Mouse (Mus musculus) splenic B cell, adult 2 months (primary cell): ENCODE data around the gene Tbx6.
A peak's percentile ranks its signal among the peaks of the same experiment; 100 is the strongest.

Experiments
- DNase-seq: peaks from one replicate; pipeline ENCODE4 v3.0.0-alpha.2; 2011; ENCODE audit warnings: low read depth, low spot score
- H3K27me3 ChIP-seq: 2 replicates; pipeline ENCODE4 v1.6.1; 2012; ENCODE audit warnings: mild to moderate bottlenecking, low read length, moderate library complexity, mixed read lengths; ENCODE audit not compliant: control insufficient read depth, poor library complexity, insufficient read depth, severe bottlenecking
- H3K36me3 ChIP-seq: 2 replicates; pipeline ENCODE4 v1.6.1; 2012; ENCODE audit warnings: mild to moderate bottlenecking, low read length, moderate library complexity, mixed read lengths; ENCODE audit not compliant: control insufficient read depth, poor library complexity, insufficient read depth, severe bottlenecking

Tbx6 gene

DNA sequence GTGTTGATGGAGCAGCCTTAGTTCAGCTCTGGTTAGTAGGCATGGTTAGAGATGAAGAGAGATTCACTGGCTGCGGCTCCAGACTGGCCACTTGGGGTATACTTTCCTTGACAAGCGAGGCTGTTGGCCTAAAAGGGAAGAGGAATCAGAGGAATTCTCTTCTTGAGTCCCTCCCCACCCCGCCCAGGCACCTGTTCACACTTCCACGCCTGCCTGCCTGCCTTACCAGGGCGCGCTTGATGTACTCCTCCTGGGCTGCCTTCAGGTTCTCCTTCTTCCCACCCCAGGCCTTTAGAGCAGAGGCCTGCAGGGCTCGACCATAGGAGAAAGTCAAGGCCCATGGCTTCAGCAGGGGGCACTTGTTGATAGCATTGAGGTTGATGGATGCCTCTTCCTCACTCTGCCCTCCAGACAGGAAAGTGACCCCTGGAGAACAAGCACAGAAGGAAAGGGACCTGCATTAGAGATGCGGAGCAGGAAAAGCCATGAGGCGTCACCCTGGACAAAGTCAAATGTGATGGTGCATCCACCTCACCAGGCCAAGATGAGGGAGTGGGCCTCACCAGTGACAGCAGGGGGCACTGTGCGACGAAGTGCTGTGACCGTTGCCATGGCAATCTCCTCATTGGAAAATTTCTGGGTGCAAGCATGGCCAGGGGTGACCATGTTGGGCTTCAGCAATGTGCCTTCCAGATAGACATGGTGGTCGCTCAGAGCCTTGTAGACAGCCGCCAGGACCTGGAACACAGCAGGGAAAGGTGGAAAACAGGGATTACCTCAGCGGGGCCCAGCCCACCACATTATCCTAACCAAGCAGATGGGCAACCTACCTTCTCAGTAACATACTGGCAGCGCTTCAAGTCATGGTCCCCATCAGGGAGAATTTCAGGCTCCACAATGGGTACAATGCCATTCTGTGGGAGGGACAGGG lies 14.4 kb downstream of the Tbx6 start:
- no peaks in the 10 kb centered on the region for H3K27me3 ChIP-seq
- peaks cover 6% of the 10 kb centered on the region for H3K36me3 ChIP-seq
- no peak for DNase-seq

DNA sequence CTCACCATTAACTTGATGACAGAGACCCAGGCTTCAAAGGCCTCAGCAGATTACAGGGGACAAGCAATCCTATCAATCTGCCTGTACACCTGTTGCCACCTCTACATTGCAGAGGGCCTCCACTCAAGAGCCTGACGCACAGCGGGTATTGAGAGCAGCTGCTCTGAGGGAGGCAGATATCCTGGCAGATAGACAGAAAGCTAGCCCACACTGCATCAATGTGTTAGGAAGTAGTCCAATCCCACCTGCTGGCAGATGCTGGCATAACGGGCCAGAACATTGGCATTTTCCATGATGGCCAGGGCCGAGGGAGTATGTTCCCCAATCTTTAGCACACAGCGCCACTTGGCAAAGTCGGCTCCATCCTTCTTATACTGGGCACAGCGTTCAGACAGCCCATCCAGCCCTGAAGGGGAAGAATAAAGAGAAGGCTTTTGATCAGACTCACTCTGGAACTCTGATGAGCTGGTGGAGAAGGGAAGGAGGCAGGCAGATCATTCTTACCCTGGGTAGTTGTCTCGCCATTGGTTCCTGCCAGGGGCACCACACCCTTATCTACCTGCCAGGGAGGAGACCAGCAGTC lies 15.2 kb downstream of the Tbx6 start:
- no peaks in the 10 kb centered on the region for H3K27me3 ChIP-seq
- peak; percentile 55 for DNase-seq
- H3K36me3 ChIP-seq: peaks cover 6% of the 10 kb centered on the region

DNA sequence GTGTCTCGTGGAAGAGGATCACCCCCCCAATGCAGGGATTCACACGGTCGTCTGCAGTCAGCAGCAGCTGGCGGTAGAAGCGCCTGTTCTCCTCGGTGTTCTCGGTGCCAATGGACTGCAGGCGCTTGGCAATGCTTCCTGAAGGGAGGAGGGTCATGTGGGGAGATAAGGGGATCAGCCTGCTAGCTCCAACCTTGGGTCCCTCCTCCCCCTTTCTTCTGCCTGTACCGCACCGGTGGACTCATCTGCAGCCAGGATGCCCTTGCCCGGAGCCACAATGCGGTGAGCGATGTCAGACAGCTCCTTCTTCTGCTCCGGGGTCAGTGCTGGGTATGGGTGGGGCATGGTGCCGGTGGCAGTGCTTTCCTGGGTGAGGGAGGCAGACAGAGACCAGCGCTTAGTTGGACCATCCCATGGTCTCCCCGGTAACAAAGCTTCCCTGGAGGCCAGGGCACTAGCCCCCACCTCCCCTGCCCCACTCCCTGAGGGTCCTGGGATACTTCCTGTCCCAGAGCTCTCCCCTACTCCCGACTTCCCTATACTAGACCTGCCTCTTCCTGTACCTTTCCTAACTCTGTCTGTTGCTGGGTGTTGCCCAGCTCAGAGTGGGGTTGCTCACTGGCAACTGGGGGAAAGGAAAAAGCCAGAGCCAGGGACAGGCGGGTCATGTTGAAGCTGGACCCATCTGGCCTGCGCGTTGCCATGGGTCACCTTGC lies 16.3 kb downstream of the Tbx6 start, which contains the start of gene Fam57b:
Fam57b (plus strand) TSS at position 258 of the 716 bp plus-strand sequence.
- DNase-seq: no peak
- peaks cover 6% of the 10 kb centered on the region for H3K36me3 ChIP-seq

DNA sequence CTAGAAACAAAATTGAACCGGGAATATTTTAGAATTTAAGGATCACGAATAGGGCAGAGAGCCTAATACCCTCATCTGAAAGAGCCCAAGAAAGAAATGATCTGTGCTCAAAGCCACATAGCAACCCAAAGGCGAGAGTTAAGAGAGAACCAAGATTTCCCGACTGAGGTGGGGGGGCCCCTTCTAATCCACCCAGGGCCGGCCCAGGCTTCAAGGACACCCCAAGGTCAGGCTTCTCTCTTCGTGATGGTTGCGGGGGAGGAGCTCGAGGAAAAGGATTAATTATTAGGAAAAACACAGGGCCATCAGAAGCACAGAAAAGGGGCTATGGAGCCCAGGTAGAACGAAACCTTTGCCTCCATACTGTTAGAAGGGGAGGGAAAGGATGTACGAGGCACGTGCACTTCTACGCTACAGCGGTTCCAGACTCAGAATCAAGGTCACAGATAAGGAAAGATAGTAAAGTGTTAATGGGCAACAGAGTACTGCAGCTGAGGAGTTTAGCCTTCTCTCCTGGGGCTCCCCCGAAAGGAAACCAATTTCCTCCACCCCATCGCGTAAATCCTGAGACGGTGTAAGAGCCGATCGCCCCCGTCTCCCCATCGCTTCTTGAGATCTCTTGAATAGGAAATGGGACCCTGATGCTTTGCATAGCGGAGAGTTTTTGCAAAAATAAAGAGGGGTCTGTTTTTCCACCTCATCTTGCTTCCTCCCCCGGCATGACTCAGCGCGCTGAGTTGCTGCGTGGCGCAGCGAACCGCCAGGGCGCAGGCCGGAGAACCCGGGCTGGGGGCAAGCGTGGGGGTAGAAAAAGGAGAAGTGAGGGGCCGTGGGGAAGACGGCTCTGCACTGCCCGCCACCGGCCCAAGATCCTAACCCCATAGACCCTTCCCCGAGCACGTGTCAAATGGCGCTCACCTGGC lies 17.1 kb downstream of the Tbx6 start:
- Histone ChIP-seq H3K36me3 (peaks cover 6% of the 10 kb centered on the region), H3K27me3 (no peaks in the 10 kb centered on the region)
- peak; percentile 68 for DNase-seq

More for the DNA sequence above, 16.3 kb downstream of the Tbx6 start, which contains the start of gene Fam57b:
- H3K27me3 ChIP-seq: no peaks in the 10 kb centered on the region

DNA sequence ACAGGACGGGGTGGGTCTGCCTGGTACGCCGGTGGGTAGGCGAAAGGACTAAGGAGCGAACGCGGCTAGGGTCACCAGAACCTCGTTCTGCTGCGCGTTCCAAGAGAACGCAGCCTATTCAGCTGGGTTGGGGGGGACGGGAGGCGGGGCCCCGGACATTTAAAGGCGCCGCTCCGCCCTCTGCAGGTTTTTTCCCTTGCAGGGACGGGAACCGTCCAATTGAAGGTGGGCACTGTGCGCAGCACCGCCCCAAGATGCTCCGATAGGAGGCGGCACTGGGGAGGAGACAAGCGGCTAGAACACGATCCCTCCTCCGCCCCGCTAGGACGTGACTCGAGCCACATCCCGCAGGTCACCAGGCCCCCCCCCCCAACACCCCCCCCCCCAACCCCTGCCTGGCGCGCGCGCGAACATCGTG lies 17.8 kb downstream of the Tbx6 start:
- H3K27me3 ChIP-seq: no peaks in the 10 kb centered on the region
- DNase-seq: peak; percentile 97
- peaks cover 6% of the 10 kb centered on the region for H3K36me3 ChIP-seq

DNA sequence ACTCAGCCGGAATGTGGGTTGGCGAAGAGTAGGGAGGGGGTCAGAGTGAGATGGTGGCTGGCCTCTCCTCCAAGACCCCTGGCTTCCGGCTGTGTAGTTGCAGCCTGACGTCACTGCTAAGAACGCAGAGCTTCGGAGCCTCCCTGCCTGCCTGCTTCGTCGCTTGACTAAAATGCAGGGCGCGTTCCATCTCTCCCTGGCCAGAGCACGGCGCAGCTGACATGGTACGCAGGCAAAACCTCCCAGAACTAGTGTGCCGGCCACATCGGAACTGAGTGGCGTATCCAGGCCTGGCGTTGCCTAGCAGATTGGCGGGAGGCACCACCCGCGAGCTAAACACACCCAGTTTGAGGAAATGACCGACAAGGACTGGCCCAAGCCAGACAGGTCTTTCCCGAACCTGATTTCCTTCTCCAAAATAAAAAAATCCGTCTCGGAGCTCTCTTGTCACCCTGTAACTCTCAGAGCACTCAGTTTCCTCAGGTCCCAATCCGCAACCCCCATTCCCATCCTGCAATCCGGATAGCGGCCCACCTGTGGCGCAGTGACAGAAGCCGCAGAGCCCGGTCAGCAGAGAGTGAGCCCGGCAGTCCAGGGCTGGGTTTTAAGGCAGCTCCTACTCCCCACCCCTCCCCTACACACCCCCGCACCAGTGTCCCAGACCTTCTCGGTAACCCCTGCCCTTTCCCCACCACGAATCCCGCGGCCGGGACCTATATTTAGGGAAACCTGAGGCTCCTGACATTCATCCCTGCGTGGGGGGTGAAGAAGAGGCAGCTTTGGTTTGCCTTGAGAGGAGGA lies 18.4 kb downstream of the Tbx6 start:
- no peak for DNase-seq
- H3K36me3 ChIP-seq: peaks cover 6% of the 10 kb centered on the region
- H3K27me3 ChIP-seq: no peaks in the 10 kb centered on the region

DNA sequence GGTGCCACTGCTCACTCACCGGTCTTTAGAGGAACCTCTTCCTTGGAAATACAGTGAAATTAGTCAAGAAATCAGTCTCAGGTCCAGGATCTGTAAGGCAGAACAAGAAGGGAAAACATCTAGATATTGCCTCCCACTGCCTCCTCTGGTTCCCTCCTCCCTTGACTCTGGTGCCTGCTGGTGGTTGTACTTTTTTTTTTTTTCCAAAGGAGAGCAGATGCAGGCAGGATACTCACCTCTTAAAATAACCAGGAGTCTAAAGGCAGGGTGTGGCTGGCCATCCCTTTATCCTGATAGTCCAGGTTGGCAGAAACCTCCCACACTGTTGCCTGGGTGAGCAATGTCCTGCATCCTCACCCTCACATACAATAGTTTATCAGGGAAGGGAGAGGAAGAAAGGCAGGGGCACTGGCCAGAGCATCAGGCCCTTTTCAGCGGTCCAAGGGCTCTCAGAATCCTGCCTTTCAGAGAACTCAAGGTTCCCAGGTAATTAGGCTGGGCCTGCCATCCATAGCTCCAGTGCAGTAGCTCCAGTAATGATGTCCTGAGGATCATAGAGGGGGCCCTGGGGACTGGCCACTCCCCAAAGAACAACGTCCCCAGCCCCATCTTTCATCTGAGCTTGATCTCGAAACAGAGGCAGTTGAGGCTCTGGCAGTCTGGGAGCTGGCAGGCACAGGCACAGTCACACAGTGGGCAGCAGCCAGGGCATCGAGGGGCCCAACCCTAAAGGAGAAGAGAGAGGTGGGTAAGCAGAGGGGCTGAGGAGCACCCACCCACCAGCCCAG lies 19.2 kb downstream of the Tbx6 start:
- no peak for DNase-seq
- Histone ChIP-seq H3K36me3 (peaks cover 6% of the 10 kb centered on the region), H3K27me3 (no peaks in the 10 kb centered on the region)

DNA sequence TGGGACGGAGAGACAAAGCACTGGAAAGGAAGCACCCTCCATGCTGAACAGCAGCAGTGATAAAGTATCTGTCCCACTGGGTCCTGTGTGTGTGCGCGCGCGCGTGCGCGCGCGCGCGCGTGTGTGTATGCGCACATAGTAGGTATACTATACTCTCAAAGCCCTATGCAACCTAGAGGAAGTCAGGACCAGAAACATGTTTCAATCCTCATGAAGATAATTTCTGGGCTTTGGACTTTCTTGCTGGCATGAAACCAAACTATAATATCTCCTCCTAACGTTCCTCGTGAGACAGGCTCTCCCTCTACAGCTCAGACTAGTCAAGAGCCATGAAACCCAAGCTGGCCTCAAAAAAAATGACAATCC lies 19.8 kb downstream of the Tbx6 start:
- no peak for DNase-seq
- peaks cover 6% of the 10 kb centered on the region for H3K36me3 ChIP-seq
- no peaks in the 10 kb centered on the region for H3K27me3 ChIP-seq

DNA sequence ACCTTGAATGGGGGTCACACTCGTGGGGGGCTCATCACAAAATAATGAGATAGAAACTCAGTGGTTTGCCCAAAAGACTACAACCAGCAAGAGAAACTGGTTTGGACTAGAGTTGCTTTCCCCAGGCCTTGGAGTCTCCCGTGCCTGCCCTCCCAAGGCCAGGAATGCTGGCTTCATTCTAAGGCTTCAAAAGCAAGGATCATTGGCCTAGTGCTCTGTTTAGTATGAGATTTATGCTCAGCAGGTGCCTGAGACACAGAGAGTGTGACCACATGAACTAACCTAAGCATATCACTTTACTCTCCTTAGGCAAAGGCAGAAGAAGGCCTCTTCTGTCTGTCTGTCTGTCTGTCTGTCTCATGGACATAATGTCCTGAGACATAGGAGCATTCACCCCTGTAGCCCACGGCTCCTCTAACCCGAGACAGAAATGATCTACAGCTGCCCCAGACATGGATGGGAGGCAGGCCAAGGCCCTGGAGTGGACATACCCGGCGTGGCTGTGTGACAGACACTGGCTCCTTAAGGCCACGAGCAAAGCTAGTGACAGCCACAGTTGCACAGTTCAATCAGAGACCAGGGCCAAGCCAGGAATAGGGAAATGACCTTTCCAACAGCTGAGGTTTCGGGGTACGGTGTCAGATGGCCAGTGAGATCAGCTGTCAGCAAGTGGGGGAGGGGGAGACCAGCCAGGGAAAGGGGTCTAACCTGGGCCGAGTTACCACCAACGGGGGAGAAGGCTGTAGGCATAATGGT lies 21.0 kb downstream of the Tbx6 start:
- no peak for DNase-seq
- Histone ChIP-seq H3K36me3 (no peaks in the 10 kb centered on the region), H3K27me3 (no peaks in the 10 kb centered on the region)

DNA sequence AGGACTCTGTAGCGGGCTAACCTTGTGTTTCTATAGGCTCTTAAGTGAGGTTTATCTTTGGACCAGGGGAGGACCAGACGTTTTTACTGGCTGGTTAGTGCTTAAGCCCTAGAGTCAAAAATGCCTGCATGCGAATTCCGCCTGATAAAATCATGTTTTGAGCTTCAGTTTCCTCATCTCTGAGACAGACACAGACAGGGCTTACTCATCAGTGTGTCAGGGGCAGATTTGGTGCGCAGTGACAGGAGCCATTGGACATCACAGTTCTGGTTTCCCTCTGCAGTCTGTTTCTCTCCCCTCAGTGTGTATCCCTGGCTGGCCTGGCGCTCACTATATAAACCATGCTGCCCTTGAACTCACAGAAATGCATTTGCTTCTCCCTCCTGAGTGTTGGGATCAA lies 21.9 kb downstream of the Tbx6 start:
- no peaks in the 10 kb centered on the region for H3K27me3 ChIP-seq
- H3K36me3 ChIP-seq: no peaks in the 10 kb centered on the region
- no peak for DNase-seq

DNA sequence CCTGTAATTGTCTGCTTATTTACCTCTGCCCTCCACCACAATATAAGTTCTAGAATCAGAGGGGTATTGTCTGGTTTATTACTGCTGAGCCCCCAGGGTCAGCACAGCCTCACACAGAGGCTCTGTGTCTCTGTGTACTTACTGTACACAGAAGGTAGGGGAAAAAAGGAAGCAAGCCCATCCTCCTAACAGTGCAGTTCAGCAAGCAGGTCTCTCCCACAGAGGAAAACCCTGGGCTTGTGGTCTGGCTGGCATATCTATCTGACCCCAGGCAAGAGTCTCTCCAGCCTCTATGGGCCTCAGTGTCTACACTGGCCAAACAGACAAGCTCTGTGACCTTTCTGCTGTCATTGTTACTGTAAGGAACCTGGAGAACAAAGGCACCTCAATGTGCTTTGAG lies 22.5 kb downstream of the Tbx6 start:
- DNase-seq: no peak
- Histone ChIP-seq H3K36me3 (no peaks in the 10 kb centered on the region), H3K27me3 (no peaks in the 10 kb centered on the region)

DNA sequence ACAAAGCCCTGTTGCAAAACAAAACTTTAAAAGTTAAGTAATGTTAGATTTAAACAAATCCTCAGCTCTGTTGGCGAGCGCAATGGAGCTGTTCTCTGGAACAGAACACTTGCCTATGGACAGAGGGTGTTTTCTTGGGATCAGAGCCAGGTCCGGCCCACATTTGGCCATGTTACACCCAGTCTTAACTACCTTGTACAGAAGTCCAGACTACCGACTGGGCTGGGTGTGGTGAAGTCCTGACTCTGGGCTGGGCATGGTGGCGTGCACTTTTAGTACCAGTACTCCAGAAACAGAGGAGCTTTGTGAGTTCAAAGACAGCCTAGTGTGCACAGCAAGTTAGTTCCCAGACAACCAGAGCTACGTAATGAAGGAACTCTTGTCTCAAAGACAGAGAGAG lies 25.7 kb downstream of the Tbx6 start:
- Histone ChIP-seq H3K36me3 (no peaks in the 10 kb centered on the region), H3K27me3 (no peaks in the 10 kb centered on the region)
- no peak for DNase-seq
